Comparison of ENCODE assay signal across 8 mouse cellular contexts in genomic region chr6:117906590-117907271, GRCm38 (mm10). TPM values are rescaled to one million over a fixed set of nuclear protein-coding genes. Genes with fewer than 3 reads are reported as not detected.
DNase-seq lines count a peak whose midpoint lies in the region; ATAC-seq and TF ChIP-seq lines count a peak whose summit lies in the region.

No protein-coding gene starts in this region.

- no peak for TF ChIP-seq CTCF in ES-Bruce4 (IDR thresholded peaks at IDR 0.05; ENCODE audit: low read depth, low read length)

- no peaks in the 10 kb centered on the region for H3K9me3 ChIP-seq in ES-Bruce4 (replicated peaks; ENCODE audit: control insufficient read depth, insufficient read depth, low read length, poor library complexity, severe bottlenecking)
- no peaks in the 10 kb centered on the region for H3K9me3 ChIP-seq in forebrain, embryonic 13.5 days (replicated peaks)
- no peaks in the 10 kb centered on the region for H3K9me3 ChIP-seq in neural tube, embryonic 15.5 days (replicated peaks)

- peak; percentile 31 for TF ChIP-seq POLR2A in ES-Bruce4 (IDR thresholded peaks at IDR 0.05; ENCODE audit: insufficient read depth, low read length)

- peak overlapping the region; percentile 84 for H3K4me3 ChIP-seq in ES-Bruce4 (ENCODE audit: low read depth, low read length)
- peak overlapping the region; percentile 99 for H3K4me3 ChIP-seq in forebrain, embryonic 13.5 days
- H3K4me3 ChIP-seq in neural tube, embryonic 15.5 days (replicated peaks) = peak overlapping the region; percentile 78

- H3K4me2 ChIP-seq in forebrain, embryonic 13.5 days = peak overlapping the region; percentile 85
- peak overlapping the region; percentile 99 for H3K4me2 ChIP-seq in neural tube, embryonic 15.5 days

- intact Hi-C loops in heart, postnatal 14 days (cut with DNase I) = loop anchor here (2.0 kb wide), 1 partner anchor 14 kb away; no protein-coding TSS in a partner anchor

- H3K9ac ChIP-seq in ES-Bruce4 (ENCODE audit: low read depth, poor library complexity, severe bottlenecking) = peak overlapping the region; percentile 98
- peak overlapping the region; percentile 94 for H3K9ac ChIP-seq in forebrain, embryonic 13.5 days
- peak overlapping the region; percentile 83 for H3K9ac ChIP-seq in neural tube, embryonic 15.5 days (replicated peaks)

- no peaks in the 10 kb centered on the region for H3K4me1 ChIP-seq in ES-Bruce4 (ENCODE audit: control insufficient read depth, insufficient read depth, low read length)
- H3K4me1 ChIP-seq in forebrain, embryonic 13.5 days = peaks cover 31% of the 10 kb centered on the region
- H3K4me1 ChIP-seq in neural tube, embryonic 15.5 days = peaks cover 32% of the 10 kb centered on the region

- peak; percentile 98 for ATAC-seq in cerebellum, adult (ENCODE audit: insufficient number of reproducible peaks, low FRiP score, low TSS enrichment)
- ATAC-seq in forebrain, embryonic 13.5 days = peak; percentile 99
- peak; percentile 99 for ATAC-seq in neural tube, embryonic 15.5 days (ENCODE audit: low FRiP score)

- H3K27ac ChIP-seq in ES-Bruce4 (ENCODE audit: insufficient read depth, low read length) = peak overlapping the region; percentile 43
- peak overlapping the region; percentile 87 for H3K27ac ChIP-seq in forebrain, embryonic 13.5 days
- peak overlapping the region; percentile 94 for H3K27ac ChIP-seq in neural tube, embryonic 15.5 days (replicated peaks)

- WGBS in forebrain, embryonic 13.5 days = under 1% methylated on average over 55 of the region's 68 CpGs
- under 1% methylated on average over 59 of the region's 68 CpGs for WGBS in neural tube, embryonic 15.5 days

- peaks cover 7% of the 10 kb centered on the region; the same call in 1 of the 2 replicates for H3K36me3 ChIP-seq in ES-Bruce4 (ENCODE audit: control insufficient read depth, insufficient read depth, low read length, poor library complexity, severe bottlenecking)
- H3K36me3 ChIP-seq in forebrain, embryonic 13.5 days (ENCODE audit: poor library complexity, severe bottlenecking) = no peaks in the 10 kb centered on the region
- H3K36me3 ChIP-seq in neural tube, embryonic 15.5 days = no peaks in the 10 kb centered on the region

- no peaks in the 10 kb centered on the region for H3K27me3 ChIP-seq in ES-Bruce4 (ENCODE audit: control insufficient read depth, insufficient read depth, low read length, poor library complexity, severe bottlenecking)
- no peaks in the 10 kb centered on the region for H3K27me3 ChIP-seq in forebrain, embryonic 13.5 days
- no peaks in the 10 kb centered on the region for H3K27me3 ChIP-seq in neural tube, embryonic 15.5 days (replicated peaks)

- DNase-seq in heart, postnatal 14 days = peak; percentile 96
- DNase-seq in layer of hippocampus, adult 11-12 months (ENCODE audit: low spot score) = peak; percentile 97
- DNase-seq in lung, adult 18-20 months = peak; percentile 99
- peak; percentile 98 for DNase-seq in testis, postnatal 14 days (ENCODE audit: low spot score)

- peak; percentile 45; the same call in 1 of the 2 replicates for TF ChIP-seq EP300 in ES-Bruce4 (IDR thresholded peaks at IDR 0.05; ENCODE audit: insufficient read depth, low read depth, low read length)

RNA-seq across cellular contexts. Expression of gene Hnrnpf, which starts 6.6 kb away (rescaled TPM):
- 1,007 and 1,035 TPM in 2 replicates for polyA plus RNA-seq in ES-Bruce4 (2011; ENCODE audit: insufficient read depth, insufficient read length, low read depth, missing spikeins)
- polyA plus RNA-seq in forebrain, embryonic 13.5 days (2015; fragmentation: Nextera tagmentation; extraction: Ambion mirVana) = 514 and 545 TPM in 2 replicates
- 100 to 1,000 TPM; 228 to 255 TPM for total RNA-seq in heart, postnatal 14 days (2021)
- 211 and 369 TPM in 2 replicates for polyA plus RNA-seq in neural tube, embryonic 15.5 days (2015; fragmentation: Nextera tagmentation; extraction: Ambion mirVana)

RNA-seq across cellular contexts. Expression of gene Fxyd4, which starts 30.8 kb away (rescaled TPM):
- not detected in 2 replicates for polyA plus RNA-seq in ES-Bruce4 (2011; ENCODE audit: insufficient read depth, insufficient read length, low read depth, missing spikeins)
- polyA plus RNA-seq in forebrain, embryonic 13.5 days (2015; fragmentation: Nextera tagmentation; extraction: Ambion mirVana) = 3.0 and 4.1 TPM in 2 replicates
- total RNA-seq in heart, postnatal 14 days (2021) = not detected
- polyA plus RNA-seq in neural tube, embryonic 15.5 days (2015; fragmentation: Nextera tagmentation; extraction: Ambion mirVana) = 3.0 and 3.6 TPM in 2 replicates

RNA-seq across cellular contexts. Expression of gene Zfp239, which starts 44.8 kb away (rescaled TPM):
- polyA plus RNA-seq in ES-Bruce4 (2011; ENCODE audit: insufficient read depth, insufficient read length, low read depth, missing spikeins) = 8.8 and 9.4 TPM in 2 replicates
- 15.1 and 17.1 TPM in 2 replicates for polyA plus RNA-seq in forebrain, embryonic 13.5 days (2015; fragmentation: Nextera tagmentation; extraction: Ambion mirVana)
- total RNA-seq in heart, postnatal 14 days (2021) = 1 to 10 TPM in 1 of 2 experiments, under 1 TPM in 1; 0.22 to 1.1 TPM
- 15.3 and 15.9 TPM in 2 replicates for polyA plus RNA-seq in neural tube, embryonic 15.5 days (2015; fragmentation: Nextera tagmentation; extraction: Ambion mirVana)

Comparison
In these comparisons a context has a peak if more than half of its experiments do, and no peak if none do; other contexts are left out.
1. Peak in every context shown above with its lines: DNase-seq, ATAC-seq, H3K4me3 ChIP-seq and H3K27ac ChIP-seq.
2. H3K27ac ChIP-seq: peak in every context shown above with its lines; median percentile 94 in neural tube, embryonic 15.5 days; 87 in forebrain, embryonic 13.5 days; 43 in ES-Bruce4.